Mouse (Mus musculus): ENCODE data around the gene Exoc6b. TPM values are rescaled to one million over a fixed set of nuclear protein-coding genes. Genes with fewer than 3 reads are reported as not detected.
A peak's percentile ranks its signal among the peaks of the same experiment; 100 is the strongest.

The Exoc6b gene
- total and polyA plus RNA-seq, 3 experiments = 6.2 to 20.8 (median 15.6) TPM

DNA sequence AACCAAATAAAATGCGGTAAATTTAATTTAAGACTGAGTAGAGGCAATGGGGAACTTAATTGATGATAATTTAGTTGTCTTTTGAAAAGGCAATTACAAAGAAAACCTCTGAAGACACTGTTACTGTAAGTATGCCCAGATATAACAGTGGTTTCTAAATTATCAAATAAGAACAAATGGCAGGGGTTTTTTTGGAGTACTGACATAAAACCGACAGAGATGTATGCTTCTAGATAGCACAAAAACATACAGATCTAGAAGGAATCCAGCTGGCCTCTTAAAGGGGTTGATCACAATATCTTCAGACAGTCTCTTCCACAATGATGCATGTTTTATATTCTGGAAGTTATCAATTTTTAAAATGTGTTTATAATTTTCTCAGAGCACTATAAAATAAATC is 123.2 kb downstream of the Exoc6b start:
- H3K4me3 ChIP-seq = no peak overlapping the region
- DNase-seq = no peak
- no peak overlapping the region for H3K9ac ChIP-seq (ENCODE audit: low read depth, low read length)
- H3K4me1 ChIP-seq (ENCODE audit: control insufficient read depth, insufficient read depth, low read length) = no peaks in the 10 kb centered on the region; the same call in 1 of the 2 replicates
- intact Hi-C loops (cut with DNase I) = no loop called here
- H3K27ac ChIP-seq = no peak overlapping the region
- TF ChIP-seq POLR2A (IDR thresholded peaks at IDR 0.05; ENCODE audit: insufficient read depth, low read depth, low read length) (no peak), EP300 (IDR thresholded peaks at IDR 0.05; ENCODE audit: insufficient read depth, low read depth, low read length) (no peak), CTCF (IDR thresholded peaks at IDR 0.05) (no peak)
- 81% methylated on average over 2 of the region's 2 CpGs for WGBS
- H3K79me2 ChIP-seq (replicated peaks; ENCODE audit: control insufficient read depth, insufficient read depth, low read length) = no peaks in the 10 kb centered on the region
- H3K27me3 ChIP-seq (ENCODE audit: control insufficient read depth, insufficient read depth, low read length) = no peaks in the 10 kb centered on the region
- H3K36me3 ChIP-seq (ENCODE audit: control insufficient read depth, insufficient read depth, low read length) = no peaks in the 10 kb centered on the region

DNA sequence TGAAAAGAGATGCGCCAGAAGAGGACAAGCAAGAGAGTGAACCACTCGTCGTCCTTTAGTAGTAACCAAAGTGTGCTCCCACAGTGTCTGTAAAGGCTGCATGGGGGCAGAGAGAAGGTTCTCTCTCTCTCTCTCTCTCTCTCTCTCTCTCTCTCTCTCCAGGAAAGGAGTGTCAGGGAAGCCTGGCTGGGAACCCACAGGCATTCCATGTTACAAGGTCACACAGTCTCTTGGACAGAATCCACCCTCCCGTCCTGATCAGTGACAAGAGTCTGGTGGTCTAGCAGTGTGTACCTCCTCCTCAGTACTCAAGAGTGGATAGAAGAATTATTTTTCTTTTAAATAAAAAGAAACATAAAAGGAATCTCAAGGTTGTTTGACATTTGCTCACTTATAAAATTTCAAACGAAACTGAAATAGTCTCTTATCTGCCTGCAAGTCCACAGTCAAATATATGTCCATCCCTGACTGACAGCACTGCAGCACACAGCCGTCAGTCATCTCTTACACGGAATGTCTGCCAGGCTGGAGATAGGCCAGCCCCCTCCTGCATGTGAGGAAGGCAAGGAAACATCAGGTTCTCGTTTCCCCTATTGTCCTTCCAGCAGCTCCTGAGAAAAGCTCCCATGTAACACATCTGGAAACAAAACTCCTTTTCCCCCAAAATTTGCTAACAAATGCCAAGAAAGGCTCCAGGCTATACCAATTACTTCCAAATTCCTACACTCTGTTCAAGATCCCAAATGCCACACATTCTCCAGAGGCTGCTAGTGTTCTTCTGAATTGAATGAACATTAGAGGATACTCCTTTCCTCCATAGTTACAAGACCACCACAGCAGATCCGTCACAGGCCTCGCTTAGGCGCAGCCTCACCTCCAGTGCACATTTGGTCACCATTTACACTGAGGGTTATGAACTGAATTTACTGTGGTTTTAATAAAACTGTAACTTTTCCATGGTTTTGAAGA is 136.1 kb downstream of the Exoc6b start:
- WGBS = 50% methylated on average over 11 of the region's 11 CpGs
- no peak overlapping the region for H3K4me3 ChIP-seq
- H3K36me3 ChIP-seq (ENCODE audit: control insufficient read depth, insufficient read depth, low read length) = peaks cover 2% of the 10 kb centered on the region; the same call in 1 of the 2 replicates
- peaks cover 5% of the 10 kb centered on the region for H3K4me1 ChIP-seq (ENCODE audit: control insufficient read depth, insufficient read depth, low read length)
- no peak overlapping the region for H3K9ac ChIP-seq (ENCODE audit: low read depth, low read length)
- TF ChIP-seq POLR2A (IDR thresholded peaks at IDR 0.05; ENCODE audit: insufficient read depth, low read depth, low read length) = no peak
- TF ChIP-seq CTCF (IDR thresholded peaks at IDR 0.05) = no peak
- TF ChIP-seq EP300 (IDR thresholded peaks at IDR 0.05; ENCODE audit: insufficient read depth, low read depth, low read length) = no peak
- no peaks in the 10 kb centered on the region for H3K27me3 ChIP-seq (ENCODE audit: control insufficient read depth, insufficient read depth, low read length)
- intact Hi-C loops (cut with DNase I) = no loop called here
- H3K27ac ChIP-seq = no peak overlapping the region
- peak in 1 of 2 experiments; percentile 24 for DNase-seq
- H3K79me2 ChIP-seq (replicated peaks; ENCODE audit: control insufficient read depth, insufficient read depth, low read length) = no peaks in the 10 kb centered on the region

DNA sequence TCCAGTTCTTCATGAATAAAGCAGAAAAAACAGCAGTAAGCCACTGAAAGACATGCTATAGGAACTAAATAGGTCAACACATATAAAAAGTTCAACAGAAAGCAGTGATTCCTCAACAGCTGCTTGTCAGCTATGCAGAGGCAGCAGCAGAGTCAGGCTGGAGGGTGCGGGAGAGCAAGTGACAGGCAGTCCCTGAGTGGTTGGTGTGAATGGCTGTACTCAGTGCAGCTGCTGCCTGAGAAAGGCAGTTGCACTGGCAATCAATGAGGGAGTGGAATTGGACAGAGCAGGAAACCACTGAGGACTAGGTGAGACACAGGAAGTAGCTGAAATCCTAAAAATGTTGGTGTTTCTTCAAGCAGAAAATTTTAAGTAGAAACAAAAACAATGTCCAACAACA is 138.3 kb downstream of the Exoc6b start:
- Histone ChIP-seq H3K4me3 (no peak overlapping the region), H3K79me2 (replicated peaks; ENCODE audit: control insufficient read depth, insufficient read depth, low read length) (no peaks in the 10 kb centered on the region), H3K27ac (no peak overlapping the region), H3K9ac (ENCODE audit: low read depth, low read length) (no peak overlapping the region), H3K4me1 (ENCODE audit: control insufficient read depth, insufficient read depth, low read length) (peaks cover 5% of the 10 kb centered on the region), H3K27me3 (ENCODE audit: control insufficient read depth, insufficient read depth, low read length) (no peaks in the 10 kb centered on the region), H3K36me3 (ENCODE audit: control insufficient read depth, insufficient read depth, low read length) (peaks cover 2% of the 10 kb centered on the region; the same call in 1 of the 2 replicates)
- WGBS = 54% methylated on average over 1 of the region's 1 CpGs
- intact Hi-C loops (cut with DNase I) = no loop called here
- no peak for DNase-seq
- TF ChIP-seq POLR2A (IDR thresholded peaks at IDR 0.05; ENCODE audit: insufficient read depth, low read depth, low read length) (no peak), CTCF (IDR thresholded peaks at IDR 0.05) (no peak), EP300 (IDR thresholded peaks at IDR 0.05; ENCODE audit: insufficient read depth, low read depth, low read length) (no peak)

- no peaks in the 10 kb centered on the region; the same call in 1 of the 2 replicates for H3K79me2 ChIP-seq (replicated peaks; ENCODE audit: control insufficient read depth, insufficient read depth, low read length)
- H3K27ac ChIP-seq = no peak overlapping the region
- no peaks in the 10 kb centered on the region for H3K27me3 ChIP-seq (ENCODE audit: control insufficient read depth, insufficient read depth, low read length)
- H3K9ac ChIP-seq (ENCODE audit: low read depth, low read length) = no peak overlapping the region
- DNase-seq = no peak
- H3K36me3 ChIP-seq (ENCODE audit: control insufficient read depth, insufficient read depth, low read length) = no peaks in the 10 kb centered on the region
- H3K4me3 ChIP-seq = no peak overlapping the region
- WGBS = 52% methylated on average over 3 of the region's 3 CpGs
- intact Hi-C loops (cut with DNase I) = no loop called here
- TF ChIP-seq CTCF (IDR thresholded peaks at IDR 0.05) (peak; percentile 95), POLR2A (IDR thresholded peaks at IDR 0.05; ENCODE audit: insufficient read depth, low read depth, low read length) (no peak), EP300 (IDR thresholded peaks at IDR 0.05; ENCODE audit: insufficient read depth, low read depth, low read length) (no peak)
- H3K4me1 ChIP-seq (ENCODE audit: control insufficient read depth, insufficient read depth, low read length) = peaks cover under 1% of the 10 kb centered on the region; the same call in 1 of the 2 replicates
Observed at GRCm38 (mm10) chr6:84926066-84926465, 143.2 kb downstream of the Exoc6b start.

- peak in 1 of 2 experiments; percentile 40 for DNase-seq
- H3K4me1 ChIP-seq (ENCODE audit: control insufficient read depth, insufficient read depth, low read length) = no peaks in the 10 kb centered on the region
- intact Hi-C loops (cut with DNase I) = no loop called here
- H3K9ac ChIP-seq (ENCODE audit: low read depth, low read length) = no peak overlapping the region
- no peaks in the 10 kb centered on the region; the same call in 1 of the 2 replicates for H3K79me2 ChIP-seq (replicated peaks; ENCODE audit: control insufficient read depth, insufficient read depth, low read length)
- no peaks in the 10 kb centered on the region for H3K36me3 ChIP-seq (ENCODE audit: control insufficient read depth, insufficient read depth, low read length)
- H3K27ac ChIP-seq = no peak overlapping the region; the same call in 1 of the 2 replicates
- no peak overlapping the region for H3K4me3 ChIP-seq
- no peaks in the 10 kb centered on the region for H3K27me3 ChIP-seq (ENCODE audit: control insufficient read depth, insufficient read depth, low read length)
- no peak for TF ChIP-seq CTCF (IDR thresholded peaks at IDR 0.05)
- 67% methylated on average over 12 of the region's 12 CpGs for WGBS
Observed at GRCm38 (mm10) chr6:84923760-84924221, 145.5 kb downstream of the Exoc6b start.

- H3K4me3 ChIP-seq = no peak overlapping the region
- TF ChIP-seq POLR2A (IDR thresholded peaks at IDR 0.05; ENCODE audit: insufficient read depth, low read depth, low read length) = no peak
- peak; percentile 96 for TF ChIP-seq CTCF (IDR thresholded peaks at IDR 0.05)
- TF ChIP-seq EP300 (IDR thresholded peaks at IDR 0.05; ENCODE audit: insufficient read depth, low read depth, low read length) = no peak
- no peaks in the 10 kb centered on the region for H3K36me3 ChIP-seq (ENCODE audit: control insufficient read depth, insufficient read depth, low read length)
- H3K27me3 ChIP-seq (ENCODE audit: control insufficient read depth, insufficient read depth, low read length) = no peaks in the 10 kb centered on the region
- intact Hi-C loops (cut with DNase I) = loop anchor here (1.0 to 10.0 kb wide), 3 partner anchors 101 to 411 kb away; no protein-coding TSS in a partner anchor
- H3K79me2 ChIP-seq (replicated peaks; ENCODE audit: control insufficient read depth, insufficient read depth, low read length) = no peaks in the 10 kb centered on the region
- H3K27ac ChIP-seq = no peak overlapping the region
- DNase-seq = peak in 1 of 2 experiments; percentile 57
- no peak overlapping the region for H3K9ac ChIP-seq (ENCODE audit: low read depth, low read length)
- H3K4me1 ChIP-seq (ENCODE audit: control insufficient read depth, insufficient read depth, low read length) = no peaks in the 10 kb centered on the region; the same call in 1 of the 2 replicates
- WGBS = 26% methylated on average over 2 of the region's 2 CpGs
Observed at GRCm38 (mm10) chr6:84916291-84916690, 153.0 kb downstream of the Exoc6b start.

All from heart, adult 2 months (tissue).